Comparison of ENCODE assay signal across 21 mouse cellular contexts in genomic region chr2:77971361-77971760, GRCm38 (mm10). TPM values are rescaled to one million over a fixed set of nuclear protein-coding genes. Genes with fewer than 3 reads are reported as not detected.
DNase-seq lines count a peak whose midpoint lies in the region; ATAC-seq lines count a peak whose summit lies in the region.
"Had no signal": no experiment of that assay in that cellular context is flagged by ENCODE, and none has a peak within 500 bp of the region (broad histone marks: within the 10 kb centered on the region; RNA-seq: fewer than 3 reads in every experiment).

No protein-coding gene starts in this region.

- no peaks in the 10 kb centered on the region for H3K27me3 ChIP-seq in heart, embryonic 12.5 days (replicated peaks)
- H3K27me3 ChIP-seq: CH12.LX had no signal

- peak; percentile 81 for DNase-seq in 3T3-L1 (ENCODE audit: low read depth, low spot score)
- peak; percentile 87 for DNase-seq in adipocyte (ENCODE audit: low spot score)
- no peak for DNase-seq in adrenal gland, postnatal 36 days
- DNase-seq: adrenal gland, adult 2 months; adrenal gland, adult 8-10 months; adrenal gland, postnatal 10 days; adrenal gland, postnatal 14 days; adrenal gland, postnatal 25 days; B cell, adult 2 months; cerebellum, adult 11 months; cerebellum, adult 11-12 months; cerebellum, adult 18-20 months; cerebellum, adult 2 months; cerebellum, adult 8-10 months; cerebellum, adult 9-10 months had no signal

- no peaks in the 10 kb centered on the region for H3K9me3 ChIP-seq in heart, embryonic 12.5 days (replicated peaks)
- H3K9me3 ChIP-seq: G1E had no signal

- no peak overlapping the region for H3K4me2 ChIP-seq in heart, embryonic 12.5 days

- WGBS in heart, embryonic 12.5 days = 75% methylated on average over 2 of the region's 2 CpGs

- H3K9ac ChIP-seq in heart, embryonic 12.5 days = no peak overlapping the region

- H3K27ac ChIP-seq in heart, embryonic 12.5 days (ENCODE audit: poor library complexity, severe bottlenecking) = no peak overlapping the region

- H3K36me3 ChIP-seq in heart, embryonic 12.5 days = no peaks in the 10 kb centered on the region
- H3K36me3 ChIP-seq: G1E had no signal

- no peak overlapping the region for H3K4me3 ChIP-seq in heart, embryonic 12.5 days

- H3K4me1 ChIP-seq in heart, embryonic 12.5 days (replicated peaks) = no peaks in the 10 kb centered on the region

- ATAC-seq in heart, embryonic 12.5 days (ENCODE audit: insufficient number of reproducible peaks, low FRiP score) = no peak
- ATAC-seq: activated CD4-positive, CD25-positive, alpha-beta regulatory T cell, adult 4 months; CD4-positive, CD25-positive, alpha-beta regulatory T cell, adult 4 months; Patski had no signal

RNA-seq across cellular contexts. Expression of gene Cwc22, which starts 25.2 kb away (rescaled TPM):
- 18.9 and 20.5 TPM in 2 replicates for polyA plus RNA-seq in heart, embryonic 12.5 days (2016; fragmentation: Nextera tagmentation; extraction: Ambion mirVana)
- total RNA-seq in adrenal gland, postnatal 36 days (2021) = 10 to 100 TPM; 29.8 to 32.3 TPM

Comparison
In these comparisons a context has a peak if more than half of its experiments do, and no peak if none do; other contexts are left out.
1. DNase-seq: peak in 3T3-L1 (single experiment) and adipocyte (single experiment); none in adrenal gland, postnatal 36 days (0 of 2).